Mouse (Mus musculus): Measurements from ENCODE around the gene Foxp2. TPM values are rescaled to one million over a fixed set of nuclear protein-coding genes. Genes with fewer than 3 reads are reported as not detected.

Foxp2 gene
- polyA plus RNA-seq, 1 experiment: 0.01 TPM

GRCm38 (mm10) chr6:15396462-15396861 lies 495.3 kb downstream of the Foxp2 start:
- no peak for TF ChIP-seq TAL1 (IDR thresholded peaks at IDR 0.05; ENCODE audit: low read length)
- no peak for TF ChIP-seq GATA1 (IDR thresholded peaks at IDR 0.05; ENCODE audit: low read length)

GRCm38 (mm10) chr6:15397485-15397884 lies 496.3 kb downstream of the Foxp2 start:
- Histone ChIP-seq H3K27me3 (ENCODE audit: control insufficient read depth) (no peaks in the 10 kb centered on the region), H3K36me3 (ENCODE audit: control insufficient read depth) (no peaks in the 10 kb centered on the region), H3K4me1 (ENCODE audit: control insufficient read depth) (no peaks in the 10 kb centered on the region), H3K4me3 (replicated peaks) (no peak overlapping the region), H3K9me3 (ENCODE audit: control insufficient read depth, low read length) (no peaks in the 10 kb centered on the region)
- no peak for TF ChIP-seq GATA1 (IDR thresholded peaks at IDR 0.05; ENCODE audit: low read length)
- no peak for TF ChIP-seq TAL1 (IDR thresholded peaks at IDR 0.05; ENCODE audit: low read length)

More at GRCm38 (mm10) chr6:15396462-15396861, 495.3 kb downstream of the Foxp2 start:
- H3K27me3 ChIP-seq (ENCODE audit: control insufficient read depth): no peaks in the 10 kb centered on the region
- H3K4me3 ChIP-seq (replicated peaks): no peak overlapping the region
- H3K4me1 ChIP-seq (ENCODE audit: control insufficient read depth): no peaks in the 10 kb centered on the region
- no peaks in the 10 kb centered on the region for H3K9me3 ChIP-seq (ENCODE audit: control insufficient read depth, low read length)
- H3K36me3 ChIP-seq (ENCODE audit: control insufficient read depth): no peaks in the 10 kb centered on the region

- Histone ChIP-seq H3K27me3 (ENCODE audit: control insufficient read depth) (no peaks in the 10 kb centered on the region), H3K4me3 (replicated peaks) (no peak overlapping the region), H3K36me3 (ENCODE audit: control insufficient read depth) (no peaks in the 10 kb centered on the region), H3K4me1 (ENCODE audit: control insufficient read depth) (no peaks in the 10 kb centered on the region), H3K9me3 (ENCODE audit: control insufficient read depth, low read length) (no peaks in the 10 kb centered on the region)
- no peak for TF ChIP-seq GATA1 (IDR thresholded peaks at IDR 0.05; ENCODE audit: low read length)
- no peak for TF ChIP-seq TAL1 (IDR thresholded peaks at IDR 0.05; ENCODE audit: low read length)
Observed at GRCm38 (mm10) chr6:15401138-15401537, 500.0 kb downstream of the Foxp2 start.

- Histone ChIP-seq H3K36me3 (ENCODE audit: control insufficient read depth) (no peaks in the 10 kb centered on the region), H3K4me1 (ENCODE audit: control insufficient read depth) (no peaks in the 10 kb centered on the region), H3K27me3 (ENCODE audit: control insufficient read depth) (no peaks in the 10 kb centered on the region), H3K4me3 (replicated peaks) (no peak overlapping the region), H3K9me3 (ENCODE audit: control insufficient read depth, low read length) (no peaks in the 10 kb centered on the region)
- TF ChIP-seq GATA1 (IDR thresholded peaks at IDR 0.05; ENCODE audit: low read length) (no peak), TAL1 (IDR thresholded peaks at IDR 0.05; ENCODE audit: low read length) (no peak)
Observed at GRCm38 (mm10) chr6:15402026-15402425, 500.9 kb downstream of the Foxp2 start.

GRCm38 (mm10) chr6:15415099-15415498 lies 514.0 kb downstream of the Foxp2 start:
- TF ChIP-seq TAL1 (IDR thresholded peaks at IDR 0.05; ENCODE audit: low read length): no peak
- no peak for TF ChIP-seq GATA1 (IDR thresholded peaks at IDR 0.05; ENCODE audit: low read length)
- no peaks in the 10 kb centered on the region for H3K27me3 ChIP-seq (ENCODE audit: control insufficient read depth)
- no peak overlapping the region for H3K4me3 ChIP-seq (replicated peaks)
- H3K36me3 ChIP-seq (ENCODE audit: control insufficient read depth): no peaks in the 10 kb centered on the region
- H3K9me3 ChIP-seq (ENCODE audit: control insufficient read depth, low read length): no peaks in the 10 kb centered on the region
- no peaks in the 10 kb centered on the region for H3K4me1 ChIP-seq (ENCODE audit: control insufficient read depth)

GRCm38 (mm10) chr6:15459701-15460100 lies 558.6 kb downstream of the Foxp2 start:
- Histone ChIP-seq H3K27me3 (ENCODE audit: control insufficient read depth) (no peaks in the 10 kb centered on the region), H3K9me3 (ENCODE audit: control insufficient read depth, low read length) (no peaks in the 10 kb centered on the region), H3K36me3 (ENCODE audit: control insufficient read depth) (no peaks in the 10 kb centered on the region), H3K4me1 (ENCODE audit: control insufficient read depth) (no peaks in the 10 kb centered on the region), H3K4me3 (replicated peaks) (no peak overlapping the region)
- TF ChIP-seq TAL1 (IDR thresholded peaks at IDR 0.05; ENCODE audit: low read length): no peak
- TF ChIP-seq GATA1 (IDR thresholded peaks at IDR 0.05; ENCODE audit: low read length): no peak

GRCm38 (mm10) chr6:15463390-15463789 lies 562.2 kb downstream of the Foxp2 start:
- TF ChIP-seq TAL1 (IDR thresholded peaks at IDR 0.05; ENCODE audit: low read length) (no peak), GATA1 (IDR thresholded peaks at IDR 0.05; ENCODE audit: low read length) (no peak)
- Histone ChIP-seq H3K9me3 (ENCODE audit: control insufficient read depth, low read length) (peaks cover 2% of the 10 kb centered on the region; the same call in 1 of the 2 replicates), H3K27me3 (ENCODE audit: control insufficient read depth) (no peaks in the 10 kb centered on the region), H3K4me3 (replicated peaks) (no peak overlapping the region), H3K4me1 (ENCODE audit: control insufficient read depth) (no peaks in the 10 kb centered on the region), H3K36me3 (ENCODE audit: control insufficient read depth) (no peaks in the 10 kb centered on the region)

- no peaks in the 10 kb centered on the region for H3K36me3 ChIP-seq (ENCODE audit: control insufficient read depth)
- H3K27me3 ChIP-seq (ENCODE audit: control insufficient read depth): no peaks in the 10 kb centered on the region
- peaks cover 2% of the 10 kb centered on the region; the same call in 1 of the 2 replicates for H3K9me3 ChIP-seq (ENCODE audit: control insufficient read depth, low read length)
- H3K4me1 ChIP-seq (ENCODE audit: control insufficient read depth): no peaks in the 10 kb centered on the region
- TF ChIP-seq TAL1 (IDR thresholded peaks at IDR 0.05; ENCODE audit: low read length): no peak
- TF ChIP-seq GATA1 (IDR thresholded peaks at IDR 0.05; ENCODE audit: low read length): no peak
- no peak overlapping the region for H3K4me3 ChIP-seq (replicated peaks)
Observed at GRCm38 (mm10) chr6:15465471-15465870, 564.3 kb downstream of the Foxp2 start.

GRCm38 (mm10) chr6:15466634-15467033 lies 565.5 kb downstream of the Foxp2 start:
- no peak for TF ChIP-seq GATA1 (IDR thresholded peaks at IDR 0.05; ENCODE audit: low read length)
- no peak for TF ChIP-seq TAL1 (IDR thresholded peaks at IDR 0.05; ENCODE audit: low read length)
- Histone ChIP-seq H3K9me3 (ENCODE audit: control insufficient read depth, low read length) (peaks cover 2% of the 10 kb centered on the region; the same call in 1 of the 2 replicates), H3K27me3 (ENCODE audit: control insufficient read depth) (no peaks in the 10 kb centered on the region), H3K36me3 (ENCODE audit: control insufficient read depth) (no peaks in the 10 kb centered on the region), H3K4me1 (ENCODE audit: control insufficient read depth) (no peaks in the 10 kb centered on the region), H3K4me3 (replicated peaks) (no peak overlapping the region)

- Histone ChIP-seq H3K36me3 (ENCODE audit: control insufficient read depth) (no peaks in the 10 kb centered on the region), H3K27me3 (ENCODE audit: control insufficient read depth) (no peaks in the 10 kb centered on the region), H3K4me3 (replicated peaks) (no peak overlapping the region), H3K4me1 (ENCODE audit: control insufficient read depth) (no peaks in the 10 kb centered on the region), H3K9me3 (ENCODE audit: control insufficient read depth, low read length) (no peaks in the 10 kb centered on the region)
- TF ChIP-seq TAL1 (IDR thresholded peaks at IDR 0.05; ENCODE audit: low read length): no peak
- no peak for TF ChIP-seq GATA1 (IDR thresholded peaks at IDR 0.05; ENCODE audit: low read length)
Observed at GRCm38 (mm10) chr6:15486909-15487308, 585.8 kb downstream of the Foxp2 start.

Other genes starting within 250 kb of the Foxp2 start
- gene Ppp1r3a, start 146.1 kb upstream of the Foxp2 start, polyA plus RNA-seq (2012): not detected in 2 replicates

All from erythroblast, embryonic 14.5 days (primary cell).